Mouse (Mus musculus): ENCODE results near the gene Adss.
A peak's percentile ranks its signal among the peaks of the same experiment; 100 is the strongest.

Gene Adss

GRCm38 (mm10) chr1:177727883-177728525 lies 68.3 kb downstream of the Adss start:
- DNase-seq (ENCODE audit: low spot score) = no peak

GRCm38 (mm10) chr1:177726870-177727269 lies 69.4 kb downstream of the Adss start:
- no peak for DNase-seq (ENCODE audit: low spot score)

GRCm38 (mm10) chr1:177723786-177724185 lies 72.5 kb downstream of the Adss start:
- DNase-seq (ENCODE audit: low spot score) = no peak

GRCm38 (mm10) chr1:177719029-177719427 lies 77.3 kb downstream of the Adss start:
- DNase-seq (ENCODE audit: low spot score) = peak; percentile 28

- no peak for DNase-seq (ENCODE audit: low spot score)
These were observed 77.8 kb downstream of the Adss start for GRCm38 (mm10) chr1:177718340-177719028.

GRCm38 (mm10) chr1:177717057-177717835 lies 79.1 kb downstream of the Adss start:
- no peak for DNase-seq (ENCODE audit: low spot score)

GRCm38 (mm10) chr1:177716448-177716847 lies 79.9 kb downstream of the Adss start:
- no peak for DNase-seq (ENCODE audit: low spot score)

- DNase-seq (ENCODE audit: low spot score) = no peak
These were observed 81.8 kb downstream of the Adss start for GRCm38 (mm10) chr1:177714397-177715012.

GRCm38 (mm10) chr1:177713635-177714396 lies 82.5 kb downstream of the Adss start:
- no peak for DNase-seq (ENCODE audit: low spot score)

All from urinary bladder, postnatal 14 days (tissue).